Mouse (Mus musculus) CH12F3 (cell line): Measurements from ENCODE around the gene Pusl1.

Source experiments
- in situ Hi-C: fragments of 300-500 bp; cut with MboI; formaldehyde crosslinking; loops from 2 replicates; pipeline ENCODE4 v1.14.3; 2020; ENCODE audit warnings: low sequenced_read_pairs

The Pusl1 gene

GRCm38 (mm10) chr4:155891551-155892001 is at the start of gene Pusl1, which contains the start of gene Acap3:
Gene Pusl1 (minus strand): TSS chr4:155891781.
Gene Acap3 (plus strand): TSS chr4:155891822.
- in situ Hi-C loops, result no loop called here

GRCm38 (mm10) chr4:155932031-155932430 is 40.5 kb upstream of the Pusl1 start:
- in situ Hi-C loops, result no loop called here

GRCm38 (mm10) chr4:155908751-155909150 is 17.2 kb upstream of the Pusl1 start:
- in situ Hi-C loops, result no loop called here

- in situ Hi-C loops, result no loop called here
These were observed 16.7 kb upstream of the Pusl1 start for GRCm38 (mm10) chr4:155908281-155908680.

GRCm38 (mm10) chr4:155907003-155907402 is 15.4 kb upstream of the Pusl1 start:
- in situ Hi-C loops, result no loop called here

- in situ Hi-C loops, result no loop called here
These were observed 14.5 kb upstream of the Pusl1 start for GRCm38 (mm10) chr4:155906125-155906524.

GRCm38 (mm10) chr4:155905634-155906033 is 14.1 kb upstream of the Pusl1 start:
- in situ Hi-C loops, result no loop called here

- in situ Hi-C loops, result no loop called here
These were observed 12.9 kb upstream of the Pusl1 start for GRCm38 (mm10) chr4:155904318-155905102.

- in situ Hi-C loops, result no loop called here
These were observed 11.7 kb upstream of the Pusl1 start for GRCm38 (mm10) chr4:155903246-155903645.

GRCm38 (mm10) chr4:155901205-155901604 is 9.6 kb upstream of the Pusl1 start:
- in situ Hi-C loops, result no loop called here

- in situ Hi-C loops, result no loop called here
These were observed 7.8 kb upstream of the Pusl1 start for GRCm38 (mm10) chr4:155899355-155899754.

GRCm38 (mm10) chr4:155898318-155898717 is 6.7 kb upstream of the Pusl1 start:
- in situ Hi-C loops, result no loop called here

GRCm38 (mm10) chr4:155896461-155896860 is 4.9 kb upstream of the Pusl1 start:
- in situ Hi-C loops, result no loop called here

GRCm38 (mm10) chr4:155895826-155896225 is 4.2 kb upstream of the Pusl1 start:
- in situ Hi-C loops, result no loop called here

- in situ Hi-C loops, result no loop called here
These were observed 3.6 kb upstream of the Pusl1 start for GRCm38 (mm10) chr4:155895216-155895615.

GRCm38 (mm10) chr4:155894311-155894881 is 2.8 kb upstream of the Pusl1 start:
- in situ Hi-C loops, result no loop called here

- in situ Hi-C loops, result no loop called here
These were observed 1.7 kb upstream of the Pusl1 start for GRCm38 (mm10) chr4:155893212-155893690.

- in situ Hi-C loops, result no loop called here
These were observed 1.0 kb upstream of the Pusl1 start for GRCm38 (mm10) chr4:155892438-155893211.

- in situ Hi-C loops, result no loop called here
These were observed 436 bp upstream of the Pusl1 start for GRCm38 (mm10) chr4:155892017-155892416.

GRCm38 (mm10) chr4:155891011-155891471 is 540 bp downstream of the Pusl1 start:
- in situ Hi-C loops, result no loop called here

- in situ Hi-C loops, result no loop called here
These were observed 2.3 kb downstream of the Pusl1 start for GRCm38 (mm10) chr4:155889316-155889715.
